ENCODE assay signal across 8 mouse cellular contexts in the genomic region with DNA sequence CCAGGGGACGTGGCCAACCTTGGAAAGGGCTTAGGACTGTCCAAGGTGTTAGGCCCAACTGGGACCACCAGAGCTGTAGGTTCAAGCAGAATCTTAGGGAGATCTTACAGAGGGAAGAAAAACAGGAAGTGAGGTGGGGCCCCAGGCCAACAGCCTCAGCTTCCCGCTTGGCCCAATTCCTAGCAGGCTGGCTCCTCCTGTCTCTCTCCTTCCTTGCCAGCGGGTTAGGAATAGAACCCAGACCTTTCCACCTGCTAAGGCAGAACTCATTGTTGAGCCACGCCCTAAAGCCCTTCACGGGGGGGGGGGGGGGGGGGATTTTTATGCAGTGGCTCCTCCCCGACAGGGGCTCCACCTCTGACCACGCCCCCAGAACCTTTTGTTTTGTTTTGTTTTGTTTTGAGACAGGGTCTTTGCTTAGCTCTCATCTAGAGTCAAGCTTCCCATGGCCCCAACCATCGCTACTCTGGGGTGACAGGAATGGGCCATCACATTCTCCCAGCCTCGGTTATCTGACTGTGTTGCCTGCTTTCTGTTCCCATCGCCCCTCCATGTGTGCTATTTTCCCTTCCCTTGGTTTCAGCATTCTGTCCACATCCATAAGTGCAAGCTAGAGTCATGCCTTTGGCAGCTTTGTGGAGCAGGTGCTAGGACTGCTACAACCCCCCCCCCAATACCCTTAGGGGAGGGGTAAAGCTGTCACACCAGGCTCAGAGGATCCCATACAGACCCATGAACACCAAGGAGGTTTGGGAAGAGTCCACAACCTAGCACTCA. TPM values are rescaled to one million over a fixed set of nuclear protein-coding genes. Genes with fewer than 3 reads are reported as not detected.
DNase-seq lines count a peak whose midpoint lies in the region; ATAC-seq and TF ChIP-seq lines count a peak whose summit lies in the region.

No protein-coding gene starts in this region.

- no peak for TF ChIP-seq CTCF in layer of hippocampus, adult 2 months (conservative IDR thresholded peaks at IDR 0.05)
- TF ChIP-seq CTCF in bone marrow macrophage, adult 2 months (IDR thresholded peaks at IDR 0.05; ENCODE audit: low read depth, low read length): no peak
- no peak for TF ChIP-seq CTCF in small intestine, adult 2 months (IDR thresholded peaks at IDR 0.05; ENCODE audit: extremely low read depth, insufficient read length, insufficient replicate concordance, low read depth, low read length)

- H3K27ac ChIP-seq in layer of hippocampus, adult 2 months: peak overlapping the region; percentile 99
- H3K27ac ChIP-seq in bone marrow macrophage, adult 2 months (ENCODE audit: insufficient read depth, low read depth, low read length): peak overlapping the region; percentile 99
- H3K27ac ChIP-seq in liver, embryonic 12.5 days: peak overlapping the region; percentile 100
- peak overlapping the region; percentile 98 for H3K27ac ChIP-seq in small intestine, adult 2 months (ENCODE audit: insufficient read depth, low read depth, low read length)

- WGBS in liver, embryonic 12.5 days (ENCODE audit: insufficient replicate concordance): 16% methylated on average over 10 of the region's 10 CpGs
- 19% methylated on average over 9 of the region's 10 CpGs for WGBS in small intestine, adult 2 months

- H3K9ac ChIP-seq in liver, embryonic 12.5 days: peak overlapping the region; percentile 90

- intact Hi-C loops in heart, postnatal 25 days (cut with DNase I): no loop called here

- DNase-seq in layer of hippocampus, adult 2 months (ENCODE audit: low spot score in 2 of 2): no peak
- DNase-seq in layer of hippocampus, adult 9-10 months (ENCODE audit: low spot score): no peak
- DNase-seq in heart, postnatal 25 days (ENCODE audit: low spot score): peak; percentile 61
- no peak for DNase-seq in layer of hippocampus, adult 11-12 months (ENCODE audit: low spot score)

- peak overlapping the region; percentile 92 for H3K4me2 ChIP-seq in liver, embryonic 12.5 days

- no peak overlapping the region for H3K4me3 ChIP-seq in layer of hippocampus, adult 2 months
- peak overlapping the region; percentile 32 for H3K4me3 ChIP-seq in bone marrow macrophage, adult 2 months (ENCODE audit: insufficient read depth, low read length)
- peak overlapping the region; percentile 91 for H3K4me3 ChIP-seq in liver, embryonic 12.5 days
- no peak overlapping the region for H3K4me3 ChIP-seq in small intestine, adult 2 months (ENCODE audit: low read depth, low read length)

- no peaks in the 10 kb centered on the region for H3K9me3 ChIP-seq in liver, embryonic 12.5 days (replicated peaks)

- H3K4me1 ChIP-seq in bone marrow macrophage, adult 2 months (ENCODE audit: control insufficient read depth, insufficient read depth, low read length): peaks cover 33% of the 10 kb centered on the region
- H3K4me1 ChIP-seq in liver, embryonic 12.5 days: peaks cover 63% of the 10 kb centered on the region
- peaks cover 38% of the 10 kb centered on the region for H3K4me1 ChIP-seq in small intestine, adult 2 months (ENCODE audit: control insufficient read depth, insufficient read depth, insufficient read length, low read length)

- H3K27me3 ChIP-seq in liver, embryonic 12.5 days (replicated peaks): no peaks in the 10 kb centered on the region
- no peaks in the 10 kb centered on the region for H3K27me3 ChIP-seq in small intestine, adult 2 months (ENCODE audit: control insufficient read depth, insufficient read depth, low read length)

- TF ChIP-seq POLR2A in bone marrow macrophage, adult 2 months (IDR thresholded peaks at IDR 0.05; ENCODE audit: borderline replicate concordance, low read depth, low read length): no peak
- TF ChIP-seq POLR2A in small intestine, adult 2 months (IDR thresholded peaks at IDR 0.05; ENCODE audit: low read depth, low read length): no peak

- H3K36me3 ChIP-seq in liver, embryonic 12.5 days: peaks cover 16% of the 10 kb centered on the region
- H3K36me3 ChIP-seq in small intestine, adult 2 months (ENCODE audit: control insufficient read depth, insufficient read depth, low read length): no peaks in the 10 kb centered on the region; the same call in 1 of the 2 replicates

- ATAC-seq in liver, embryonic 12.5 days: no peak
- ATAC-seq in frontal cortex, adult (ENCODE audit: low TSS enrichment): no peak

RNA-seq across cellular contexts. Expression of a gene that starts 0.9 kb away (rescaled TPM):
- total RNA-seq in layer of hippocampus, adult 2 months (2021): 10 to 100 TPM; 45.3 to 46.9 TPM
- 107 and 117 TPM in 2 replicates for polyA plus RNA-seq in bone marrow macrophage, adult 2 months (2012; ENCODE audit: insufficient read depth, insufficient read length, missing spikeins)
- 100 to 1,000 TPM; 158 to 181 TPM for total RNA-seq in heart, postnatal 25 days (2021)
- 124 and 125 TPM in 2 replicates for polyA plus RNA-seq in liver, embryonic 12.5 days (2016; fragmentation: Nextera tagmentation; extraction: Ambion mirVana)
- 96.1 and 146 TPM in 2 replicates for polyA plus RNA-seq in small intestine, adult 2 months (2012; rRNA removed)

RNA-seq across cellular contexts. Expression of a gene that starts 21.9 kb away (rescaled TPM):
- total RNA-seq in layer of hippocampus, adult 2 months (2021): 100 to 1,000 TPM; 102 to 105 TPM
- 20.9 and 22.7 TPM in 2 replicates for polyA plus RNA-seq in bone marrow macrophage, adult 2 months (2012; ENCODE audit: insufficient read depth, insufficient read length, missing spikeins)
- total RNA-seq in heart, postnatal 25 days (2021): 10 to 100 TPM; 41.5 to 45.8 TPM
- 26.0 and 27.3 TPM in 2 replicates for polyA plus RNA-seq in liver, embryonic 12.5 days (2016; fragmentation: Nextera tagmentation; extraction: Ambion mirVana)
- 45.4 and 84.1 TPM in 2 replicates for polyA plus RNA-seq in small intestine, adult 2 months (2012; rRNA removed)

RNA-seq across cellular contexts. Expression of a gene that starts 23.0 kb away (rescaled TPM):
- 10 to 100 TPM; 10.6 to 16.5 TPM for total RNA-seq in layer of hippocampus, adult 2 months (2021)
- 53.3 and 53.8 TPM in 2 replicates for polyA plus RNA-seq in bone marrow macrophage, adult 2 months (2012; ENCODE audit: insufficient read depth, insufficient read length, missing spikeins)
- total RNA-seq in heart, postnatal 25 days (2021): 1 to 10 TPM; 8.2 to 8.9 TPM
- polyA plus RNA-seq in liver, embryonic 12.5 days (2016; fragmentation: Nextera tagmentation; extraction: Ambion mirVana): 43.9 and 45.3 TPM in 2 replicates
- polyA plus RNA-seq in small intestine, adult 2 months (2012; rRNA removed): 26.5 and 40.0 TPM in 2 replicates

RNA-seq across cellular contexts. Expression of a gene that starts 23.2 kb away (rescaled TPM):
- 10 to 100 TPM; 65.0 to 69.0 TPM for total RNA-seq in layer of hippocampus, adult 2 months (2021)
- polyA plus RNA-seq in bone marrow macrophage, adult 2 months (2012; ENCODE audit: insufficient read depth, insufficient read length, missing spikeins): 11.0 and 25.2 TPM in 2 replicates
- 1 to 10 TPM; 2.6 to 3.4 TPM for total RNA-seq in heart, postnatal 25 days (2021)
- 10.1 and 10.6 TPM in 2 replicates for polyA plus RNA-seq in liver, embryonic 12.5 days (2016; fragmentation: Nextera tagmentation; extraction: Ambion mirVana)
- 20.8 and 36.3 TPM in 2 replicates for polyA plus RNA-seq in small intestine, adult 2 months (2012; rRNA removed)

RNA-seq across cellular contexts. Expression of a gene that starts 56.2 kb away (rescaled TPM):
- 100 to 1,000 TPM; 221 to 228 TPM for total RNA-seq in layer of hippocampus, adult 2 months (2021)
- 87.3 and 98.4 TPM in 2 replicates for polyA plus RNA-seq in bone marrow macrophage, adult 2 months (2012; ENCODE audit: insufficient read depth, insufficient read length, missing spikeins)
- total RNA-seq in heart, postnatal 25 days (2021): 100 to 1,000 TPM; 116 TPM
- 106 TPM in 2 replicates for polyA plus RNA-seq in liver, embryonic 12.5 days (2016; fragmentation: Nextera tagmentation; extraction: Ambion mirVana)
- polyA plus RNA-seq in small intestine, adult 2 months (2012; rRNA removed): 115 and 266 TPM in 2 replicates

Comparison
In these comparisons a context has a peak if more than half of its experiments do, and no peak if none do; other contexts are left out.
1. H3K4me3 ChIP-seq: peak in bone marrow macrophage, adult 2 months (single experiment) and liver, embryonic 12.5 days (single experiment); none in layer of hippocampus, adult 2 months (single experiment) and small intestine, adult 2 months (single experiment).
2. Peak in every context shown above with its lines, with median percentiles within 50 percentile points of each other: H3K27ac ChIP-seq.